Mouse (Mus musculus) liver, embryonic 12.5 days (tissue): ENCODE measurements around the gene Meis2. TPM values are rescaled to one million over a fixed set of nuclear protein-coding genes. Genes with fewer than 3 reads are reported as not detected.

Source experiments
- ATAC-seq: fragments of 200-750 bp; cut with Nextera tagmentation; 2 replicates; pipeline ENCODE4 v1.8.0; 2017; ENCODE audit warnings: moderate number of reproducible peaks, mild to moderate bottlenecking, moderate library complexity
- H3K27ac ChIP-seq: fragments of 300-500 bp; sonication (generic); 2 replicates; pipeline ENCODE4 v1.5.1; 2016; ENCODE audit warnings: mild to moderate bottlenecking
- H3K27me3 ChIP-seq: fragments of 300-500 bp; sonication (generic); replicated peaks from 2 replicates; pipeline ENCODE4 v1.6.1; 2016; ENCODE audit warnings: mild to moderate bottlenecking, moderate library complexity
- H3K36me3 ChIP-seq: fragments of 300-500 bp; sonication (generic); 2 replicates; pipeline ENCODE4 v1.6.1; 2016; ENCODE audit warnings: mild to moderate bottlenecking, moderate library complexity
- H3K4me1 ChIP-seq: fragments of 300-500 bp; sonication (generic); 2 replicates; pipeline ENCODE4 v1.6.1; 2016
- H3K4me2 ChIP-seq: fragments of 300-500 bp; sonication (generic); 2 replicates; pipeline ENCODE4 v1.6.1; 2016; ENCODE audit warnings: mild to moderate bottlenecking, moderate library complexity
- H3K4me3 ChIP-seq: fragments of 300-500 bp; sonication (generic); 2 replicates; pipeline ENCODE4 v1.5.1; 2016; ENCODE audit warnings: mild to moderate bottlenecking, moderate library complexity
- H3K9ac ChIP-seq: fragments of 300-500 bp; sonication (generic); 2 replicates; pipeline ENCODE4 v1.6.1; 2016; ENCODE audit warnings: mild to moderate bottlenecking, moderate library complexity
- H3K9me3 ChIP-seq: fragments of 300-500 bp; sonication (generic); replicated peaks from 2 replicates; pipeline ENCODE4 v1.6.1; 2016; ENCODE audit warnings: mild to moderate bottlenecking, moderate library complexity
- WGBS: fragments of 180-500 bp; shearing (Covaris S2); methylation state at CpG from one replicate; pipeline ENCODE4 v1.1.7; 2016; ENCODE audit not compliant: insufficient replicate concordance; 5-methylcytosine and 5-hydroxymethylcytosine counted together
- polyA plus RNA-seq: library from polyadenylated mRNA; unstranded; fragments of >200 nt; fragmentation: Nextera tagmentation; extraction: Ambion mirVana; gene quantifications from 2 replicates; pipeline ENCODE4 v1.2.1, GENCODE M21; 2016

Meis2 gene
- 5.9 and 6.0 TPM in 2 replicates for polyA plus RNA-seq

- H3K27me3 ChIP-seq: peaks cover 99% of the 10 kb centered on the region
- H3K4me2 ChIP-seq: peak within 1 kb of the TSS; percentile 68
- H3K4me1 ChIP-seq: peaks cover 8% of the 10 kb centered on the region
- H3K4me3 ChIP-seq: peak within 1 kb of the TSS; percentile 59
- peak within 1 kb of the TSS; percentile 74 for H3K27ac ChIP-seq
- ATAC-seq: peak; percentile 67
- under 1% methylated on average over 28 of the region's 37 CpGs for WGBS
- H3K9me3 ChIP-seq: no peaks in the 10 kb centered on the region
- H3K9ac ChIP-seq: peak within 1 kb of the TSS; percentile 44; the same call in 1 of the 2 replicates
- no peaks in the 10 kb centered on the region for H3K36me3 ChIP-seq
Observed at GRCm38 (mm10) chr2:116065570-116066005, at the start of gene Meis2. Gene Meis2, minus strand, starts transcription at chr2:116065839.

- Histone ChIP-seq H3K4me1 (no peaks in the 10 kb centered on the region), H3K9me3 (no peaks in the 10 kb centered on the region), H3K36me3 (no peaks in the 10 kb centered on the region), H3K27me3 (no peaks in the 10 kb centered on the region), H3K4me2 (no peak overlapping the region), H3K9ac (no peak overlapping the region), H3K27ac (no peak overlapping the region), H3K4me3 (no peak overlapping the region)
- WGBS: 56% methylated on average over 4 of the region's 4 CpGs
- ATAC-seq: no peak
Observed at GRCm38 (mm10) chr2:116106194-116106593, 40.6 kb upstream of the Meis2 start.

GRCm38 (mm10) chr2:116105179-116105578, 39.5 kb upstream of the Meis2 start:
- WGBS: 54% methylated on average over 3 of the region's 3 CpGs

GRCm38 (mm10) chr2:116103411-116103996, 37.9 kb upstream of the Meis2 start:
- Histone ChIP-seq H3K9me3 (no peaks in the 10 kb centered on the region), H3K36me3 (no peaks in the 10 kb centered on the region), H3K27ac (no peak overlapping the region), H3K4me2 (no peak overlapping the region), H3K27me3 (no peaks in the 10 kb centered on the region), H3K9ac (no peak overlapping the region), H3K4me3 (no peak overlapping the region), H3K4me1 (no peaks in the 10 kb centered on the region)
- 50% methylated on average over 5 of the region's 5 CpGs for WGBS
- ATAC-seq: no peak

More at GRCm38 (mm10) chr2:116105179-116105578, 39.5 kb upstream of the Meis2 start:
- ATAC-seq: no peak
- Histone ChIP-seq H3K27me3 (no peaks in the 10 kb centered on the region), H3K4me3 (no peak overlapping the region), H3K9ac (no peak overlapping the region), H3K9me3 (no peaks in the 10 kb centered on the region), H3K36me3 (no peaks in the 10 kb centered on the region), H3K4me1 (no peaks in the 10 kb centered on the region), H3K27ac (no peak overlapping the region), H3K4me2 (no peak overlapping the region)

- H3K27ac ChIP-seq: no peak overlapping the region
- no peak overlapping the region for H3K9ac ChIP-seq
- H3K27me3 ChIP-seq: no peaks in the 10 kb centered on the region
- no peak overlapping the region for H3K4me2 ChIP-seq
- H3K9me3 ChIP-seq: no peaks in the 10 kb centered on the region
- H3K4me1 ChIP-seq: no peaks in the 10 kb centered on the region
- no peaks in the 10 kb centered on the region for H3K36me3 ChIP-seq
- ATAC-seq: no peak
- no peak overlapping the region for H3K4me3 ChIP-seq
Observed at GRCm38 (mm10) chr2:116101221-116101620, 35.6 kb upstream of the Meis2 start.

GRCm38 (mm10) chr2:116080961-116081360, 15.3 kb upstream of the Meis2 start:
- H3K36me3 ChIP-seq: no peaks in the 10 kb centered on the region
- H3K4me3 ChIP-seq: no peak overlapping the region
- 49% methylated on average over 2 of the region's 2 CpGs for WGBS
- no peak overlapping the region for H3K9ac ChIP-seq
- no peaks in the 10 kb centered on the region for H3K9me3 ChIP-seq
- no peak overlapping the region for H3K27ac ChIP-seq
- H3K4me1 ChIP-seq: no peaks in the 10 kb centered on the region
- ATAC-seq: no peak
- no peak overlapping the region for H3K4me2 ChIP-seq
- H3K27me3 ChIP-seq: peaks cover 20% of the 10 kb centered on the region

GRCm38 (mm10) chr2:116078841-116079240, 13.2 kb upstream of the Meis2 start:
- no peak overlapping the region for H3K9ac ChIP-seq
- H3K36me3 ChIP-seq: no peaks in the 10 kb centered on the region
- H3K4me2 ChIP-seq: no peak overlapping the region
- peaks cover 41% of the 10 kb centered on the region for H3K27me3 ChIP-seq
- no peak overlapping the region for H3K4me3 ChIP-seq
- whole genome bisulfite sequencing: 58% methylated on average over 2 of the region's 2 CpGs
- H3K9me3 ChIP-seq: no peaks in the 10 kb centered on the region
- no peak for ATAC-seq
- no peak overlapping the region for H3K27ac ChIP-seq
- H3K4me1 ChIP-seq: no peaks in the 10 kb centered on the region

GRCm38 (mm10) chr2:116077716-116078115, 12.1 kb upstream of the Meis2 start:
- Histone ChIP-seq H3K9me3 (no peaks in the 10 kb centered on the region), H3K4me2 (no peak overlapping the region), H3K27ac (no peak overlapping the region), H3K4me3 (no peak overlapping the region), H3K27me3 (peaks cover 51% of the 10 kb centered on the region), H3K4me1 (no peaks in the 10 kb centered on the region), H3K9ac (no peak overlapping the region), H3K36me3 (no peaks in the 10 kb centered on the region)
- 34% methylated on average over 3 of the region's 3 CpGs for WGBS
- no peak for ATAC-seq

- no peak overlapping the region for H3K4me2 ChIP-seq
- H3K9me3 ChIP-seq: no peaks in the 10 kb centered on the region
- no peak overlapping the region for H3K27ac ChIP-seq
- H3K4me3 ChIP-seq: no peak overlapping the region
- no peaks in the 10 kb centered on the region for H3K4me1 ChIP-seq
- peaks cover 59% of the 10 kb centered on the region for H3K27me3 ChIP-seq
- no peak for ATAC-seq
- H3K9ac ChIP-seq: no peak overlapping the region
- no peaks in the 10 kb centered on the region for H3K36me3 ChIP-seq
Observed at GRCm38 (mm10) chr2:116076752-116077480, 11.3 kb upstream of the Meis2 start.

GRCm38 (mm10) chr2:116075902-116076301, 10.3 kb upstream of the Meis2 start:
- Histone ChIP-seq H3K4me3 (peak overlapping the region; percentile 40), H3K27ac (no peak overlapping the region), H3K36me3 (no peaks in the 10 kb centered on the region), H3K4me2 (peak overlapping the region; percentile 57), H3K4me1 (no peaks in the 10 kb centered on the region), H3K9me3 (no peaks in the 10 kb centered on the region), H3K27me3 (peaks cover 70% of the 10 kb centered on the region), H3K9ac (no peak overlapping the region; the same call in 1 of the 2 replicates)
- WGBS: under 1% methylated on average over 23 of the region's 23 CpGs
- no peak for ATAC-seq

- Histone ChIP-seq H3K4me3 (peak overlapping the region; percentile 40), H3K4me2 (peak overlapping the region; percentile 57), H3K36me3 (no peaks in the 10 kb centered on the region), H3K4me1 (no peaks in the 10 kb centered on the region), H3K9me3 (no peaks in the 10 kb centered on the region), H3K27me3 (peaks cover 74% of the 10 kb centered on the region), H3K27ac (no peak overlapping the region), H3K9ac (no peak overlapping the region)
- 4% methylated on average over 20 of the region's 20 CpGs for WGBS
- ATAC-seq: no peak
Observed at GRCm38 (mm10) chr2:116075477-116075876, 9.8 kb upstream of the Meis2 start.

- Histone ChIP-seq H3K9me3 (no peaks in the 10 kb centered on the region), H3K4me2 (peak overlapping the region; percentile 57), H3K9ac (no peak overlapping the region), H3K4me1 (no peaks in the 10 kb centered on the region), H3K27me3 (peaks cover 79% of the 10 kb centered on the region), H3K4me3 (no peak overlapping the region; the same call in 1 of the 2 replicates), H3K36me3 (no peaks in the 10 kb centered on the region), H3K27ac (no peak overlapping the region)
- ATAC-seq: no peak
- WGBS: 9% methylated on average over 17 of the region's 17 CpGs
Observed at GRCm38 (mm10) chr2:116074726-116075440, 9.2 kb upstream of the Meis2 start.
